Mouse (Mus musculus): ENCODE results near the gene Cdsn.
"Not testable (repeated sequence)": the region's sequence is repeated elsewhere in the genome, so short reads cannot be mapped to it uniquely, and the experiment has no call there.

DNA sequence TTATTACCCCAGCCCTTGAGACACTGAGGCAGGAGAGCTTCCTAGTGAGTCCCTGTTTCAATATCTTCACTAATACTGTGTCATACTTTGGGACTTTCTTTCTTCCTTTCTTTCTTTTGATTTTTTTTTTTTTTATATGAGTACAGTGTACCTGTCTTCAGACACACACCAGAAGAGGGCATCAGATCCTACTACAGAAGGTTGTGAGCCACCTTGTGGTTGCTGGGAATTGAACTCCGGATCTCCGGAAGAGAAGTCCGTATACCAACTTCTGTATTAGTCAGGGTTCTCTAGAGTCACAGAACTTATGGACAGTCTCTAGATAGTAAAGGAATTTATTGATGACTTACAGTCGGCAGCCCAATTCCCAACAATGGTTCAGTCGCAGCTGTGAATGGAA is 43.6 kb upstream of the Cdsn start:
- TF ChIP-seq EP300 (IDR thresholded peaks at IDR 0.05; ENCODE audit: low read depth): not testable (repeated sequence)
- 0 out of 2 replicates have a peak, but pooled peaks have one; percentile 10 for TF ChIP-seq CTCF (IDR thresholded peaks at IDR 0.05; ENCODE audit: low read depth)

All from liver, postnatal 0 days (tissue).